Mouse (Mus musculus) limb, embryonic 10.5 days (tissue): Measurements from ENCODE around the gene Dbi. TPM values are rescaled to one million over a fixed set of nuclear protein-coding genes. Genes with fewer than 3 reads are reported as not detected.
"Not testable (repeated sequence)": the region's sequence is repeated elsewhere in the genome, so short reads cannot be mapped to it uniquely, and the experiment has no call there.

ENCODE experiments used
- DNase-seq: peaks from one replicate; pipeline ENCODE4 v3.0.0-alpha.2; 2017; ENCODE audit warnings: low spot score
- H3K27ac ChIP-seq: fragments of 300-500 bp; sonication (generic); 2 replicates; pipeline ENCODE4 v1.5.1; 2016; ENCODE audit warnings: mild to moderate bottlenecking
- H3K27me3 ChIP-seq: fragments of 300-500 bp; sonication (generic); 2 replicates; pipeline ENCODE4 v1.6.1; 2016; ENCODE audit warnings: low read depth, mild to moderate bottlenecking; ENCODE audit not compliant: poor library complexity, severe bottlenecking
- H3K36me3 ChIP-seq: fragments of 300-500 bp; sonication (generic); 2 replicates; pipeline ENCODE4 v1.6.1; 2016; ENCODE audit warnings: mild to moderate bottlenecking, moderate library complexity
- H3K4me1 ChIP-seq: fragments of 300-500 bp; sonication (generic); 2 replicates; pipeline ENCODE4 v1.6.1; 2016
- H3K4me3 ChIP-seq: fragments of 300-500 bp; sonication (generic); 2 replicates; pipeline ENCODE4 v1.5.1; 2016; ENCODE audit warnings: mild to moderate bottlenecking, moderate library complexity
- H3K9me3 ChIP-seq: fragments of 300-500 bp; sonication (generic); replicated peaks from 2 replicates; pipeline ENCODE4 v1.6.1; 2016; ENCODE audit warnings: mild to moderate bottlenecking
- WGBS: fragments of 180-500 bp; shearing (Covaris S2); methylation state at CpG from one replicate; pipeline ENCODE4 v1.1.7; 2016; 5-methylcytosine and 5-hydroxymethylcytosine counted together
- polyA plus RNA-seq: library from polyadenylated mRNA; unstranded; fragments of >200 nt; fragmentation: Nextera tagmentation; extraction: Ambion mirVana; gene quantifications from 2 replicates; pipeline ENCODE4 v1.2.1, GENCODE M21; 2016

Dbi gene
- polyA plus RNA-seq, 1 experiment from 2014 or later: 699 TPM

- Histone ChIP-seq H3K4me1 (peaks cover 27% of the 10 kb centered on the region), H3K36me3 (peaks cover 85% of the 10 kb centered on the region), H3K9me3 (no peaks in the 10 kb centered on the region), H3K27me3 (no peaks in the 10 kb centered on the region), H3K4me3 (no peak overlapping the region), H3K27ac (no peak overlapping the region)
- DNase-seq: no peak
- WGBS: 95% methylated on average over 11 of the region's 11 CpGs
These were observed 4.8 kb downstream of the Dbi start for GRCm38 (mm10) chr1:120116106-120116505.

- WGBS: 92% methylated on average over 9 of the region's 9 CpGs
- no peaks in the 10 kb centered on the region for H3K27me3 ChIP-seq
- no peak overlapping the region for H3K4me3 ChIP-seq
- peaks cover 86% of the 10 kb centered on the region for H3K36me3 ChIP-seq
- H3K27ac ChIP-seq: no peak overlapping the region
- peaks cover 27% of the 10 kb centered on the region for H3K4me1 ChIP-seq
- no peak for DNase-seq
- no peaks in the 10 kb centered on the region for H3K9me3 ChIP-seq
These were observed 5.2 kb downstream of the Dbi start for GRCm38 (mm10) chr1:120115671-120116081.

GRCm38 (mm10) chr1:120112251-120113187, 8.4 kb downstream of the Dbi start:
- Histone ChIP-seq H3K27me3 (no peaks in the 10 kb centered on the region), H3K4me1 (no peaks in the 10 kb centered on the region), H3K27ac (no peak overlapping the region), H3K36me3 (peaks cover 62% of the 10 kb centered on the region), H3K4me3 (no peak overlapping the region), H3K9me3 (no peaks in the 10 kb centered on the region)
- no peak for DNase-seq
- 88% methylated on average over 12 of the region's 12 CpGs for WGBS

- Histone ChIP-seq H3K9me3 (no peaks in the 10 kb centered on the region), H3K27me3 (no peaks in the 10 kb centered on the region), H3K4me1 (no peaks in the 10 kb centered on the region), H3K36me3 (peaks cover 55% of the 10 kb centered on the region), H3K4me3 (no peak overlapping the region), H3K27ac (no peak overlapping the region)
- DNase-seq: no peak
- 88% methylated on average over 8 of the region's 8 CpGs for WGBS
These were observed 9.1 kb downstream of the Dbi start for GRCm38 (mm10) chr1:120111766-120112165.

GRCm38 (mm10) chr1:120109741-120110432, 11.0 kb downstream of the Dbi start:
- Histone ChIP-seq H3K36me3 (peaks cover 36% of the 10 kb centered on the region), H3K4me1 (no peaks in the 10 kb centered on the region)

GRCm38 (mm10) chr1:120105556-120105959, 15.3 kb downstream of the Dbi start:
- H3K27me3 ChIP-seq: no peaks in the 10 kb centered on the region
- H3K27ac ChIP-seq: no peak overlapping the region
- DNase-seq: no peak
- H3K4me3 ChIP-seq: no peak overlapping the region
- 92% methylated on average over 5 of the region's 5 CpGs for WGBS
- no peaks in the 10 kb centered on the region for H3K4me1 ChIP-seq
- H3K36me3 ChIP-seq: no peaks in the 10 kb centered on the region
- no peaks in the 10 kb centered on the region for H3K9me3 ChIP-seq

More at GRCm38 (mm10) chr1:120109741-120110432, 11.0 kb downstream of the Dbi start:
- Histone ChIP-seq H3K27ac (no peak overlapping the region), H3K27me3 (no peaks in the 10 kb centered on the region), H3K4me3 (no peak overlapping the region), H3K9me3 (no peaks in the 10 kb centered on the region)
- DNase-seq: no peak
- WGBS: 89% methylated on average over 19 of the region's 19 CpGs

- H3K4me3 ChIP-seq: no peak overlapping the region
- 85% methylated on average over 3 of the region's 3 CpGs for WGBS
- no peaks in the 10 kb centered on the region for H3K36me3 ChIP-seq
- no peak for DNase-seq
- no peak overlapping the region for H3K27ac ChIP-seq
- H3K27me3 ChIP-seq: no peaks in the 10 kb centered on the region
- H3K9me3 ChIP-seq: no peaks in the 10 kb centered on the region
- no peaks in the 10 kb centered on the region for H3K4me1 ChIP-seq
These were observed 19.7 kb downstream of the Dbi start for GRCm38 (mm10) chr1:120101227-120101609.

GRCm38 (mm10) chr1:120100456-120101226, 20.2 kb downstream of the Dbi start:
- no peak for DNase-seq
- Histone ChIP-seq H3K9me3 (no peaks in the 10 kb centered on the region), H3K27me3 (no peaks in the 10 kb centered on the region), H3K36me3 (no peaks in the 10 kb centered on the region), H3K27ac (no peak overlapping the region), H3K4me1 (no peaks in the 10 kb centered on the region), H3K4me3 (no peak overlapping the region)
- WGBS: 88% methylated on average over 8 of the region's 8 CpGs

GRCm38 (mm10) chr1:120099483-120099882, 21.4 kb downstream of the Dbi start:
- Histone ChIP-seq H3K4me3 (no peak overlapping the region), H3K27me3 (no peaks in the 10 kb centered on the region), H3K27ac (no peak overlapping the region), H3K36me3 (no peaks in the 10 kb centered on the region), H3K9me3 (no peaks in the 10 kb centered on the region), H3K4me1 (no peaks in the 10 kb centered on the region)
- DNase-seq: no peak
- 79% methylated on average over 6 of the region's 6 CpGs for WGBS

- WGBS: 17% methylated on average over 7 of the region's 7 CpGs
These were observed 22.6 kb downstream of the Dbi start for GRCm38 (mm10) chr1:120098327-120098726.

GRCm38 (mm10) chr1:120094920-120095319, 26.0 kb downstream of the Dbi start:
- H3K27me3 ChIP-seq: no peaks in the 10 kb centered on the region

More at GRCm38 (mm10) chr1:120098327-120098726, 22.6 kb downstream of the Dbi start:
- Histone ChIP-seq H3K27me3 (no peaks in the 10 kb centered on the region), H3K9me3 (no peaks in the 10 kb centered on the region), H3K4me3 (no peak overlapping the region), H3K36me3 (no peaks in the 10 kb centered on the region), H3K27ac (no peak overlapping the region), H3K4me1 (no peaks in the 10 kb centered on the region)
- DNase-seq: peak; percentile 70

GRCm38 (mm10) chr1:120093482-120094134, 27.3 kb downstream of the Dbi start:
- H3K36me3 ChIP-seq, H3K4me1 ChIP-seq, H3K27ac ChIP-seq, H3K4me3 ChIP-seq, H3K9me3 ChIP-seq, H3K27me3 ChIP-seq: not testable (repeated sequence)
- DNase-seq: peak; percentile 83
- 59% methylated on average over 12 of the region's 14 CpGs for WGBS

More at GRCm38 (mm10) chr1:120094920-120095319, 26.0 kb downstream of the Dbi start:
- H3K36me3 ChIP-seq: no peaks in the 10 kb centered on the region
- no peaks in the 10 kb centered on the region for H3K9me3 ChIP-seq
- H3K27ac ChIP-seq: no peak overlapping the region
- no peaks in the 10 kb centered on the region for H3K4me1 ChIP-seq
- H3K4me3 ChIP-seq: no peak overlapping the region
- 83% methylated on average over 3 of the region's 3 CpGs for WGBS
- no peak for DNase-seq
